Mouse (Mus musculus) Patski (cell line): Measurements from ENCODE around the gene Irgc1. TPM values are rescaled to one million over a fixed set of nuclear protein-coding genes. Genes with fewer than 3 reads are reported as not detected.

Source experiments
- ATAC-seq: fragments of 100-300 bp; one replicate; pipeline ENCODE4 v1.8.0; 2021
- CTCF ChIA-PET: fragments of 350-600 bp; sonication (Branson Sonifier 250); formaldehyde crosslinking; loops from one replicate; lab custom pipeline; 2022; ENCODE audit warnings: inconsistent platforms; lab: Charles Lee
- POLR2A ChIA-PET: fragments of 350-600 bp; sonication (Branson Sonifier 250); formaldehyde crosslinking; loops from one replicate; lab custom pipeline; 2022; ENCODE audit warnings: antibody characterized with exemption, inconsistent platforms; lab: Charles Lee
- DNase-seq: peaks from one replicate; pipeline ENCODE4 v3.0.0-alpha.2; 2011; ENCODE audit warnings: low read depth, low spot score
- H3K27me3 ChIP-seq: fragments of 371-371 bp; one replicate; pipeline ENCODE4 v1.5.1; 2021
- CTCF ChIP-seq: fragments of 100-300 bp; IDR thresholded peaks from one replicate; pipeline ENCODE4 v1.5.1; 2021
- in situ Hi-C: fragments of 300-500 bp; cut with MboI; formaldehyde crosslinking; loops from 3 replicates; pipeline ENCODE4 v1.11.1; 2018; ENCODE audit warnings: low pct_unique_long_range_greater_than_20kb, mixed read lengths
- polyA plus RNA-seq: library from polyadenylated mRNA; unstranded; gene quantifications from one replicate; pipeline ENCODE4 v1.2.3, GENCODE M21; 2021

Irgc1 gene
- polyA plus RNA-seq, 1 experiment from 2014 or later: not detected

GRCm38 (mm10) chr7:24457726-24458370, 5.8 kb upstream of the Irgc1 start:
- ATAC-seq (no peak), DNase-seq (no peak)
- POLR2A ChIA-PET: interaction anchor here (1.0 to 1.4 kb wide), 2 partner anchors 9 to 13 kb away, joined by 3 to 4 read pairs; no protein-coding TSS in a partner anchor
- CTCF ChIA-PET: interaction anchor here (1.4 kb wide), 1 partner anchor 73 kb away, joined by 3 read pairs; the partner anchor contains the start of gene Irgq
- H3K27me3 ChIP-seq: no peaks in the 10 kb centered on the region
- TF ChIP-seq CTCF: no peak
- in situ Hi-C loops: no loop called here

DNA sequence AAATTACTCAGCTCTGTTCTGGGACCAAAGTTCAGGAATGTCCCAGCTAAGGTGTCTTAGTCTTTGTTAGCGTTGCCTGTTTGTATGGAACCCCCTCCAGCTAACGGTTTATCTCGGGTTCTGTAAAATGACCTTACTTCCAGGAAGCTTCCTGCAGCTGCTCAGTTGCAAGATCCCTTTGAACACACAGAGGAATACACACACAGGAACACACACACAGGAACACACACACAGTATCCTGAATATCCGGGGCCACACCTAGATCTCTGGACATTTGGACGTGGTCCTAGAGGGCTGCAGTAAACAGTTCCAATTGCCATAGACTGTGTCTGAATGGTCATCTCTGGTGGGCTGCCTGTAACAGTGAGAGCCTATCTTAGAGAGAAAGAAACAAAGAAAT, 3.6 kb upstream of the Irgc1 start:
- ATAC-seq (no peak), DNase-seq (no peak)
- POLR2A ChIA-PET: no interaction called here
- TF ChIP-seq CTCF: no peak
- CTCF ChIA-PET: no interaction called here
- in situ Hi-C loops: no loop called here
- H3K27me3 ChIP-seq: no peaks in the 10 kb centered on the region

GRCm38 (mm10) chr7:24454199-24454598, 2.1 kb upstream of the Irgc1 start:
- POLR2A ChIA-PET: no interaction called here
- CTCF ChIA-PET: interaction anchor here (1.9 kb wide), 1 partner anchor 12 kb away, joined by 4 read pairs; no protein-coding TSS in a partner anchor
- in situ Hi-C loops: no loop called here
- ATAC-seq: no peak
- TF ChIP-seq CTCF: no peak
- no peaks in the 10 kb centered on the region for H3K27me3 ChIP-seq
- no peak for DNase-seq

DNA sequence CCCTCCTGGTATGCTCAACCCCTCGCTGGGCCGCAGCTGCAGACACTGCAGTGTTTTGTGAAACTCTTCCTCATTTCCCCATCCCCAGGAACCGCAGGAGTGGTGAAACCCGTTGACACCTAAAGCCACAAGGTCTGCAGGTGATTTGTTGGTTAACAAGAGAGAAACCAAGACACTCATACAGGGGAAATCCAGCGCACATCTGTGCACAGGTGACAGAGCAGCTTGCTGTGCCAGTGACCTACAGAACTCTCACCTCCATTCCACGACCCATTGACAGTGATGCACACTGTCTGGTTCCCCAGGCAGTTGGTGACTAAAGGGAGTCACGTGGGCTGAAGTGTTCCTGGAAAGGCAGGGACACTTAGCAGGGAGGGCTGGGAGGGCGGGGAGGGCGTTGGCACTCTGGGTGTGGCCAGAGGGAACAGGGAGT, 1.5 kb downstream of the Irgc1 start:
- in situ Hi-C loops: no loop called here
- POLR2A ChIA-PET: interaction anchor here (1.4 to 1.5 kb wide), 2 partner anchors 10 to 12 kb away, joined by 4 to 7 read pairs; partner anchors contain the start of gene Plaur
- TF ChIP-seq CTCF: no peak
- DNase-seq (no peak), ATAC-seq (no peak)
- no peaks in the 10 kb centered on the region for H3K27me3 ChIP-seq
- CTCF ChIA-PET: interaction anchor here (2.3 to 2.6 kb wide), 2 partner anchors 11 to 23 kb away, joined by 7 read pairs; no protein-coding TSS in a partner anchor

DNA sequence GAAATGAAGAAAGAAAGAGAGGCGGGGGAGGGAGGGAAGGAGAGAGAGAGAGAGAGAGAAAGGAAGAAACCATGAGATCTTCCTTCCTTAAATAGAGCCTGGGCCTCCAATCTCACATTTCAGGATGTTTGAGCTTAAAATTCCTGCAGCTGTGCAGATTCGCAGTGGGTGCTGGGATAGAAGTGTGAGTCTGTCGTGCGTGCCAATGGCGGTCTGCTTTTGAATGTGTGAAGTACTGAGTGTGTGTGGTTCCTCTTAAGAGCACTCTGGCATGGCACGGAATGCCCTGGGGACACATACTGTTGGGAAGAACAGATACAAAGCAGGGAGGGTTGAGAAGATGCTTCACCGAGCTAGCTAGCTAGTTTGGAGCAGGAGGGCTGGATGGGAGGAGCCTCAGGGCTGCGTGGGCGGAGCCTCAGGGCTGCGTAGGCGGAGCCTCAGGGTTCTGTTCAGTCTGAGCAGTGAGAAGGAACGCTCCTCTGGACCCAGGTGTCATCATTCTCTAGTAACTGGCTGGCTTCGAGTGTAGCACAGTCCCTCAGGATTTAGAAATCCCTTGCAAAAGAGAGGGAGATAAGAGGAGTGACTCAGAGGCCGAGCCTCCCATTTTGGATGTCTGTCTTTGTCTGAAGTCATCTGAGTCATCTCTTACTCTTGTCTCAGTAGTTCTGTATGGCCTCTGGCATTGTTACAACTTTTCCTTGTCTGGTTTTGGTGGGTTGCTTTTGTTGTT, 3.1 kb downstream of the Irgc1 start:
- POLR2A ChIA-PET: no interaction called here
- DNase-seq (peak; percentile 76), ATAC-seq (peak; percentile 88)
- CTCF ChIA-PET: interaction anchor here (1.3 to 1.4 kb wide), 2 partner anchors 24 to 26 kb away, joined by 4 to 5 read pairs; no protein-coding TSS in a partner anchor
- in situ Hi-C loops: no loop called here
- no peak for TF ChIP-seq CTCF
- H3K27me3 ChIP-seq: no peaks in the 10 kb centered on the region

GRCm38 (mm10) chr7:24446697-24447340, 5.3 kb downstream of the Irgc1 start:
- no peak for DNase-seq
- no peak for TF ChIP-seq CTCF
- no peaks in the 10 kb centered on the region for H3K27me3 ChIP-seq
- POLR2A ChIA-PET: no interaction called here
- ATAC-seq: no peak
- CTCF ChIA-PET: interaction anchor here (0.7 to 1.6 kb wide), 4 partner anchors 14 to 27 kb away, joined by 3 to 5 read pairs (median 3); no protein-coding TSS in a partner anchor
- in situ Hi-C loops: no loop called here

DNA sequence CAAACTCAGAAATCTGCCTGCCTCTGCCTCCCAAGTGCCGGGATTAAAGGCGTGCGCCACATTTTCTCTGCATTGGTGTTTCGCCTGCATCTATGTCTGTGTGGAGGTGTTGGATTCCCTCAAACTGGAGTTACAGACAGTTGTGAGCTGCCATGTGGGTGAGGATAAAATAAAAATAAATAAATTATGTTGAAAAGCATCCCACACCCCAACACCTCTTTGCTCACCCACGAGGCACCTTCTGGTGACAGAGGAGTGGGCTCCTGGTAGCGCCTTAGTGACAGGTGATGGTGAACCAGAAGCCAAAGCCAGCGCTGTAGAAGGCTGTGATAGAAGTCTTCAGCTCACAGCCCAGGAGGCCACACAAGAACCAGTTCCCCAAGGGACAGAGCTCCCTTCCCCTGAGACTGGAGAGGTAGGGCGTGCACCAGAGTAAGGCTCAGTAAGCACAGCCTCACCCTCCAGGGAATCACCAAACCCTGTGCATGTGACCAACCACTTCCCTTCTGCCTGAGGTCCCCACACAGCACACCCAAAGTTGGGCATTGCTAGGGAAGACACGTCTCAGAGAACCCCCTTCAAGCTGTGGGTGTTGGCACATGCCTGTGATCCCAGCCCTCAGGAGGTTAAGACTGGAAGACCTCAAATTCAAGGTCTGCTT, 6.7 kb downstream of the Irgc1 start:
- POLR2A ChIA-PET: interaction anchor here (0.8 kb wide), 1 partner anchor 12 kb away, joined by 3 read pairs; no protein-coding TSS in a partner anchor
- in situ Hi-C loops: no loop called here
- ATAC-seq: no peak
- DNase-seq: no peak
- H3K27me3 ChIP-seq: no peaks in the 10 kb centered on the region
- TF ChIP-seq CTCF: no peak
- CTCF ChIA-PET: interaction anchor here (1.0 kb wide), 1 partner anchor 28 kb away, joined by 7 read pairs; no protein-coding TSS in a partner anchor

- POLR2A ChIA-PET: interaction anchor here (1.1 kb wide), 1 partner anchor 28 kb away, joined by 3 read pairs; no protein-coding TSS in a partner anchor
- ATAC-seq: no peak
- no peak for DNase-seq
- no peaks in the 10 kb centered on the region for H3K27me3 ChIP-seq
- TF ChIP-seq CTCF: no peak
- in situ Hi-C loops: no loop called here
- CTCF ChIA-PET: interaction anchor here (0.6 to 2.2 kb wide), 26 partner anchors 9 to 159 kb away, joined by 3 to 42 read pairs (median 4); partner anchors contain the start of genes Cadm4, Irgc1, Irgq and Plaur
These were observed 9.8 kb downstream of the Irgc1 start for GRCm38 (mm10) chr7:24442313-24442712.

DNA sequence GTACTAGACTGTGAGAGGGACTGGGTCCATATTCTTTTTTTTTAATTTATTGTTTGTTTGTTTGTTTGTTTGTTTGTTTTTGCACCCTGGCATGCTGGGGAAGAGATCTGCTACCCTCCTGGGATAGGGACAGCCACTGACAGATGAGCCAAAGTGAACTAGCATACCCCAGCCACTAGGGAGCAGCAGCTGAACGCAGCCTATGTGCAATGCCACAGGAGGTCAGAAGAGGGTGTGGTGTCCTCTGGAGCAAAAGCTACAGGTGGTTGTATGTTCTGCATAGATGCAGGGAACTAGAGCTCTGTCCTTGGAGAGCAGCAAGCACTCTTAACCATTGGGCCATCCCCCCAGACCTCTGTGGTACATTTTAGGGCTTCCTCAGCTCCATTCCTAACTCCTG, 10.3 kb downstream of the Irgc1 start:
- POLR2A ChIA-PET: interaction anchor here (1.4 kb wide), 1 partner anchor 18 kb away, joined by 4 read pairs; no protein-coding TSS in a partner anchor
- in situ Hi-C loops: no loop called here
- no peaks in the 10 kb centered on the region for H3K27me3 ChIP-seq
- peak; percentile 99 for TF ChIP-seq CTCF
- CTCF ChIA-PET: interaction anchor here (0.6 to 2.2 kb wide), 28 partner anchors 8 to 159 kb away, joined by 3 to 42 read pairs (median 4); partner anchors contain the start of genes Cadm4, Irgc1, Irgq and Plaur
- DNase-seq (no peak), ATAC-seq (peak; percentile 75)
